Mouse (Mus musculus): Measurements from ENCODE around the gene Platr17. TPM values are rescaled to one million over a fixed set of nuclear protein-coding genes. Genes with fewer than 3 reads are reported as not detected.
A peak's percentile ranks its signal among the peaks of the same experiment; 100 is the strongest.

Platr17 gene
- polyA plus RNA-seq, 1 experiment from 2014 or later: 0.21 TPM

- Histone ChIP-seq H3K27ac (ENCODE audit: low read length) (no peak overlapping the region), H3K27me3 (ENCODE audit: control insufficient read depth, insufficient read depth, low read depth, low read length) (no peaks in the 10 kb centered on the region), H3K9me3 (replicated peaks; ENCODE audit: control insufficient read depth, low read length) (no peaks in the 10 kb centered on the region), H3K4me2 (ENCODE audit: low read depth, low read length) (no peak overlapping the region), H3K4me1 (ENCODE audit: control insufficient read depth, low read depth, low read length) (peaks cover 30% of the 10 kb centered on the region), H3K4me3 (ENCODE audit: low read depth, low read length) (no peak overlapping the region), H3K9ac (ENCODE audit: low read depth, low read length) (no peak overlapping the region), H3K36me3 (ENCODE audit: control insufficient read depth, insufficient read depth) (peaks cover 3% of the 10 kb centered on the region; the same call in 1 of the 2 replicates)
- ATAC-seq (ENCODE audit: low read depth): no peak
- WGBS (ENCODE audit: insufficient replicate concordance): 87% methylated on average over 11 of the region's 11 CpGs
Observed at GRCm38 (mm10) chr17:33931947-33932346, 27.0 kb downstream of the Platr17 start.

- Histone ChIP-seq H3K27ac (ENCODE audit: low read length) (no peak overlapping the region), H3K9me3 (replicated peaks; ENCODE audit: control insufficient read depth, low read length) (no peaks in the 10 kb centered on the region), H3K36me3 (ENCODE audit: control insufficient read depth, insufficient read depth) (peaks cover 6% of the 10 kb centered on the region; the same call in 1 of the 2 replicates), H3K4me2 (ENCODE audit: low read depth, low read length) (no peak overlapping the region), H3K4me1 (ENCODE audit: control insufficient read depth, low read depth, low read length) (peaks cover 30% of the 10 kb centered on the region), H3K4me3 (ENCODE audit: low read depth, low read length) (no peak overlapping the region), H3K27me3 (ENCODE audit: control insufficient read depth, insufficient read depth, low read depth, low read length) (no peaks in the 10 kb centered on the region), H3K9ac (ENCODE audit: low read depth, low read length) (no peak overlapping the region)
- no peak for ATAC-seq (ENCODE audit: low read depth)
- WGBS (ENCODE audit: insufficient replicate concordance): 76% methylated on average over 14 of the region's 14 CpGs
Observed at GRCm38 (mm10) chr17:33932448-33932847, 27.5 kb downstream of the Platr17 start.

GRCm38 (mm10) chr17:33932970-33933369 lies 28.0 kb downstream of the Platr17 start:
- no peak overlapping the region for H3K27ac ChIP-seq (ENCODE audit: low read length)
- H3K9me3 ChIP-seq (replicated peaks; ENCODE audit: control insufficient read depth, low read length): no peaks in the 10 kb centered on the region
- no peak overlapping the region for H3K4me3 ChIP-seq (ENCODE audit: low read depth, low read length)
- no peak overlapping the region for H3K9ac ChIP-seq (ENCODE audit: low read depth, low read length)
- no peak overlapping the region for H3K4me2 ChIP-seq (ENCODE audit: low read depth, low read length)
- WGBS (ENCODE audit: insufficient replicate concordance): 84% methylated on average over 15 of the region's 15 CpGs
- ATAC-seq (ENCODE audit: low read depth): no peak
- peaks cover 26% of the 10 kb centered on the region for H3K4me1 ChIP-seq (ENCODE audit: control insufficient read depth, low read depth, low read length)
- peaks cover 8% of the 10 kb centered on the region; the same call in 1 of the 2 replicates for H3K36me3 ChIP-seq (ENCODE audit: control insufficient read depth, insufficient read depth)
- no peaks in the 10 kb centered on the region for H3K27me3 ChIP-seq (ENCODE audit: control insufficient read depth, insufficient read depth, low read depth, low read length)

- H3K9ac ChIP-seq (ENCODE audit: low read depth, low read length): no peak overlapping the region
- WGBS (ENCODE audit: insufficient replicate concordance): 79% methylated on average over 21 of the region's 21 CpGs
- peaks cover 25% of the 10 kb centered on the region for H3K4me1 ChIP-seq (ENCODE audit: control insufficient read depth, low read depth, low read length)
- peaks cover 8% of the 10 kb centered on the region; the same call in 1 of the 2 replicates for H3K36me3 ChIP-seq (ENCODE audit: control insufficient read depth, insufficient read depth)
- no peak overlapping the region for H3K27ac ChIP-seq (ENCODE audit: low read length)
- no peak overlapping the region for H3K4me2 ChIP-seq (ENCODE audit: low read depth, low read length)
- no peak overlapping the region for H3K4me3 ChIP-seq (ENCODE audit: low read depth, low read length)
- H3K27me3 ChIP-seq (ENCODE audit: control insufficient read depth, insufficient read depth, low read depth, low read length): no peaks in the 10 kb centered on the region
- no peaks in the 10 kb centered on the region for H3K9me3 ChIP-seq (replicated peaks; ENCODE audit: control insufficient read depth, low read length)
- ATAC-seq (ENCODE audit: low read depth): no peak
Observed at GRCm38 (mm10) chr17:33935422-33936055, 30.6 kb downstream of the Platr17 start.

- Histone ChIP-seq H3K9me3 (replicated peaks; ENCODE audit: control insufficient read depth, low read length) (no peaks in the 10 kb centered on the region), H3K4me1 (ENCODE audit: control insufficient read depth, low read depth, low read length) (peaks cover 26% of the 10 kb centered on the region), H3K27me3 (ENCODE audit: control insufficient read depth, insufficient read depth, low read depth, low read length) (no peaks in the 10 kb centered on the region), H3K4me3 (ENCODE audit: low read depth, low read length) (no peak overlapping the region), H3K9ac (ENCODE audit: low read depth, low read length) (no peak overlapping the region), H3K27ac (ENCODE audit: low read length) (no peak overlapping the region), H3K4me2 (ENCODE audit: low read depth, low read length) (no peak overlapping the region), H3K36me3 (ENCODE audit: control insufficient read depth, insufficient read depth) (peaks cover 8% of the 10 kb centered on the region; the same call in 1 of the 2 replicates)
- WGBS (ENCODE audit: insufficient replicate concordance): 81% methylated on average over 15 of the region's 15 CpGs
- no peak for ATAC-seq (ENCODE audit: low read depth)
Observed at GRCm38 (mm10) chr17:33936993-33937392, 32.1 kb downstream of the Platr17 start.

GRCm38 (mm10) chr17:33938783-33939182 lies 33.8 kb downstream of the Platr17 start:
- Histone ChIP-seq H3K9me3 (replicated peaks; ENCODE audit: control insufficient read depth, low read length) (no peaks in the 10 kb centered on the region), H3K4me2 (ENCODE audit: low read depth, low read length) (no peak overlapping the region), H3K27ac (ENCODE audit: low read length) (no peak overlapping the region), H3K27me3 (ENCODE audit: control insufficient read depth, insufficient read depth, low read depth, low read length) (no peaks in the 10 kb centered on the region), H3K4me1 (ENCODE audit: control insufficient read depth, low read depth, low read length) (peaks cover 22% of the 10 kb centered on the region), H3K4me3 (ENCODE audit: low read depth, low read length) (no peak overlapping the region), H3K36me3 (ENCODE audit: control insufficient read depth, insufficient read depth) (peaks cover 12% of the 10 kb centered on the region), H3K9ac (ENCODE audit: low read depth, low read length) (no peak overlapping the region)
- 66% methylated on average over 11 of the region's 11 CpGs for WGBS (ENCODE audit: insufficient replicate concordance)
- no peak for ATAC-seq (ENCODE audit: low read depth)

- Histone ChIP-seq H3K4me2 (ENCODE audit: low read depth, low read length) (peak within 1 kb of the TSS; percentile 98), H3K9me3 (replicated peaks; ENCODE audit: control insufficient read depth, low read length) (no peaks in the 10 kb centered on the region), H3K4me1 (ENCODE audit: control insufficient read depth, low read depth, low read length) (peaks cover 22% of the 10 kb centered on the region), H3K4me3 (ENCODE audit: low read depth, low read length) (peak within 1 kb of the TSS; percentile 94), H3K9ac (ENCODE audit: low read depth, low read length) (peak within 1 kb of the TSS; percentile 77), H3K36me3 (ENCODE audit: control insufficient read depth, insufficient read depth) (peaks cover 18% of the 10 kb centered on the region), H3K27ac (ENCODE audit: low read length) (peak within 1 kb of the TSS; percentile 68), H3K27me3 (ENCODE audit: control insufficient read depth, insufficient read depth, low read depth, low read length) (no peaks in the 10 kb centered on the region)
- WGBS (ENCODE audit: insufficient replicate concordance): under 1% methylated on average over 36 of the region's 36 CpGs
- peak; percentile 90 for ATAC-seq (ENCODE audit: low read depth)
Observed at GRCm38 (mm10) chr17:33940206-33940805, 35.4 kb downstream of the Platr17 start, which contains the start of the genes Pfdn6 and Wdr46. TSS of gene Pfdn6 (minus strand) at chr17:33940343. TSS of gene Wdr46 (plus strand) at chr17:33940660.

- Histone ChIP-seq H3K4me1 (ENCODE audit: control insufficient read depth, low read depth, low read length) (peaks cover 22% of the 10 kb centered on the region), H3K27ac (ENCODE audit: low read length) (no peak overlapping the region; the same call in 1 of the 2 replicates), H3K9me3 (replicated peaks; ENCODE audit: control insufficient read depth, low read length) (no peaks in the 10 kb centered on the region), H3K4me3 (ENCODE audit: low read depth, low read length) (peak overlapping the region; percentile 94), H3K4me2 (ENCODE audit: low read depth, low read length) (peak overlapping the region; percentile 98), H3K36me3 (ENCODE audit: control insufficient read depth, insufficient read depth) (peaks cover 18% of the 10 kb centered on the region), H3K27me3 (ENCODE audit: control insufficient read depth, insufficient read depth, low read depth, low read length) (no peaks in the 10 kb centered on the region), H3K9ac (ENCODE audit: low read depth, low read length) (peak overlapping the region; percentile 77)
- no peak for ATAC-seq (ENCODE audit: low read depth)
- 1% methylated on average over 26 of the region's 26 CpGs for WGBS (ENCODE audit: insufficient replicate concordance)
Observed at GRCm38 (mm10) chr17:33940981-33941380, 36.0 kb downstream of the Platr17 start.

- peak overlapping the region; percentile 94 for H3K4me3 ChIP-seq (ENCODE audit: low read depth, low read length)
- no peak overlapping the region for H3K27ac ChIP-seq (ENCODE audit: low read length)
- peaks cover 18% of the 10 kb centered on the region for H3K36me3 ChIP-seq (ENCODE audit: control insufficient read depth, insufficient read depth)
- 38% methylated on average over 19 of the region's 19 CpGs for WGBS (ENCODE audit: insufficient replicate concordance)
- H3K9ac ChIP-seq (ENCODE audit: low read depth, low read length): peak overlapping the region; percentile 77
- ATAC-seq (ENCODE audit: low read depth): no peak
- H3K4me1 ChIP-seq (ENCODE audit: control insufficient read depth, low read depth, low read length): peaks cover 22% of the 10 kb centered on the region
- no peaks in the 10 kb centered on the region for H3K27me3 ChIP-seq (ENCODE audit: control insufficient read depth, insufficient read depth, low read depth, low read length)
- no peaks in the 10 kb centered on the region for H3K9me3 ChIP-seq (replicated peaks; ENCODE audit: control insufficient read depth, low read length)
- H3K4me2 ChIP-seq (ENCODE audit: low read depth, low read length): peak overlapping the region; percentile 98
Observed at GRCm38 (mm10) chr17:33941381-33941780, 36.4 kb downstream of the Platr17 start.

Measured in liver, embryonic 16.5 days (tissue).